Mouse (Mus musculus): Measurements from ENCODE around the gene Lmbr1.

- TF ChIP-seq CTCF (IDR thresholded peaks at IDR 0.05) (no peak), EP300 (IDR thresholded peaks at IDR 0.05) (no peak)
These were observed 182.5 kb downstream of the Lmbr1 start, which contains the start of gene Rnf32 for GRCm38 (mm10) chr5:29195570-29196263.

All from lung, postnatal 0 days (tissue).